Mouse (Mus musculus): Measurements from ENCODE around the gene Polr2a. TPM values are rescaled to one million over a fixed set of nuclear protein-coding genes. Genes with fewer than 3 reads are reported as not detected.

The Polr2a gene
- polyA plus RNA-seq, 1 experiment from 2014 or later: 16.4 TPM

DNA sequence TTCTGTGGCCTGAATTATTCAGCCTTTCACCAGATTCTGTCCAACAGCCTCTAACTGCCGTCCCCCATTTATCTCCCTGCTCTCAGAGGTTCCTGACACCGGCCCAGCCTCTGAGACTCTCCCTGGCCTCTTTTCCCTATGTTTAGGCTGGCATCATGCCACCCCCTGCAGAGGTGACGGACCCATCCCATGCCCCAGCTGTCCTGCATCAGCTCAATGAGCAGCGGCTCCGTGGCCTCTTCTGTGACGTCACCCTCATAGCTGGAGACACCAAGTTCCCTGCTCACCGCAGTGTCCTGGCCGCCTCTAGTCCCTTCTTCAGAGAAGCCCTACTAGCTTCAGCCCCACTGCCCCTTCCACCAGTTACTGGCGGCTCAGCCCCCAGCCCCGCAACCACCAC, 17.3 kb upstream of the Polr2a start:
- H3K4me3 ChIP-seq (replicated peaks; ENCODE audit: low read length): no peak overlapping the region
- ATAC-seq: no peak
- WGBS: 79% methylated on average over 10 of the region's 10 CpGs
- no peaks in the 10 kb centered on the region for H3K27me3 ChIP-seq (replicated peaks; ENCODE audit: control insufficient read depth, insufficient read depth, low read length)
- no peaks in the 10 kb centered on the region for H3K4me1 ChIP-seq (replicated peaks; ENCODE audit: control insufficient read depth, insufficient read depth, low read length)
- H3K9ac ChIP-seq (replicated peaks; ENCODE audit: low read depth, low read length): no peak overlapping the region
- H3K9me3 ChIP-seq (ENCODE audit: control insufficient read depth, low read length): no peaks in the 10 kb centered on the region
- no peak overlapping the region for H3K4me2 ChIP-seq (ENCODE audit: low read length)
- H3K36me3 ChIP-seq (ENCODE audit: control insufficient read depth, insufficient read depth): peaks cover 4% of the 10 kb centered on the region
- no peak overlapping the region for H3K27ac ChIP-seq (ENCODE audit: low read length)

DNA sequence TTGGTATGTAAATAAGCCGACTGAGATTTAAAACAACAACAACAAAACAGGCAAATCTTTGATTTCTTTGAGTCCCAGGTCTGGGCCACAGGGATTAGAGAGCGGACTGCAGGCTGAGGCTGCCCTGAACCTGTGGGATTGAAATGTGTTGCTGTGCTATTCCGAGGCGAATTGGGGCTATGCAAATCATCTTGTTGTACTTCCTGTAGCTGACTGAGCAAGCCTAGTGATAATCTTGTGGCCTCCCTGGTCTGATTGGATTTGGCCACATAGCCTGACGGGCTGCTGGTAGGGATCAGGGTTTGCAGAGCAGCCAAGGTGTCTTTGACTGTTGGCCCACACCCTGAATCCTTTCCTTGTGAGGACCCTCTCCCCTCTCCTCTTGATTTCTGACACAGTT, 16.5 kb upstream of the Polr2a start:
- Histone ChIP-seq H3K4me2 (ENCODE audit: low read length) (no peak overlapping the region), H3K4me1 (replicated peaks; ENCODE audit: control insufficient read depth, insufficient read depth, low read length) (no peaks in the 10 kb centered on the region), H3K9me3 (ENCODE audit: control insufficient read depth, low read length) (no peaks in the 10 kb centered on the region), H3K27ac (ENCODE audit: low read length) (no peak overlapping the region), H3K27me3 (replicated peaks; ENCODE audit: control insufficient read depth, insufficient read depth, low read length) (no peaks in the 10 kb centered on the region), H3K36me3 (ENCODE audit: control insufficient read depth, insufficient read depth) (peaks cover 4% of the 10 kb centered on the region), H3K9ac (replicated peaks; ENCODE audit: low read depth, low read length) (no peak overlapping the region), H3K4me3 (replicated peaks; ENCODE audit: low read length) (no peak overlapping the region)
- ATAC-seq: no peak
- WGBS: 60% methylated on average over 5 of the region's 5 CpGs

DNA sequence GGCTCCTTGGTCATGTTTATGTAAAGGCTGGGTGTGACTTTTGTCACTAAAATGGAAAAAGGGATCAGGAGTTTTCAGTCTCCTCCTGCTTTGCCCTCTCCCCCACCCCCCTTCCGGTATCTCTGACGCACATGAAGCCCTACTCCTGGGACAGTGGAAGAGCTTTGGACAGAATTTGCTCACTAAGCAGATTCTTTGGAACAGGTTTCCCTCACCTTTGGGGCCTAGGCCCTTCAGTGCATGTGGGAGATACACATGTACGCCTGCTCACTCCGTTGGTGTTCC, 9.1 kb upstream of the Polr2a start:
- Histone ChIP-seq H3K27ac (ENCODE audit: low read length) (no peak overlapping the region), H3K4me3 (replicated peaks; ENCODE audit: low read length) (no peak overlapping the region), H3K9ac (replicated peaks; ENCODE audit: low read depth, low read length) (no peak overlapping the region; the same call in 1 of the 2 replicates), H3K9me3 (ENCODE audit: control insufficient read depth, low read length) (no peaks in the 10 kb centered on the region), H3K27me3 (replicated peaks; ENCODE audit: control insufficient read depth, insufficient read depth, low read length) (no peaks in the 10 kb centered on the region), H3K4me1 (replicated peaks; ENCODE audit: control insufficient read depth, insufficient read depth, low read length) (peaks cover 23% of the 10 kb centered on the region), H3K36me3 (ENCODE audit: control insufficient read depth, insufficient read depth) (no peaks in the 10 kb centered on the region), H3K4me2 (ENCODE audit: low read length) (no peak overlapping the region)
- WGBS: 76% methylated on average over 4 of the region's 4 CpGs
- no peak for ATAC-seq

DNA sequence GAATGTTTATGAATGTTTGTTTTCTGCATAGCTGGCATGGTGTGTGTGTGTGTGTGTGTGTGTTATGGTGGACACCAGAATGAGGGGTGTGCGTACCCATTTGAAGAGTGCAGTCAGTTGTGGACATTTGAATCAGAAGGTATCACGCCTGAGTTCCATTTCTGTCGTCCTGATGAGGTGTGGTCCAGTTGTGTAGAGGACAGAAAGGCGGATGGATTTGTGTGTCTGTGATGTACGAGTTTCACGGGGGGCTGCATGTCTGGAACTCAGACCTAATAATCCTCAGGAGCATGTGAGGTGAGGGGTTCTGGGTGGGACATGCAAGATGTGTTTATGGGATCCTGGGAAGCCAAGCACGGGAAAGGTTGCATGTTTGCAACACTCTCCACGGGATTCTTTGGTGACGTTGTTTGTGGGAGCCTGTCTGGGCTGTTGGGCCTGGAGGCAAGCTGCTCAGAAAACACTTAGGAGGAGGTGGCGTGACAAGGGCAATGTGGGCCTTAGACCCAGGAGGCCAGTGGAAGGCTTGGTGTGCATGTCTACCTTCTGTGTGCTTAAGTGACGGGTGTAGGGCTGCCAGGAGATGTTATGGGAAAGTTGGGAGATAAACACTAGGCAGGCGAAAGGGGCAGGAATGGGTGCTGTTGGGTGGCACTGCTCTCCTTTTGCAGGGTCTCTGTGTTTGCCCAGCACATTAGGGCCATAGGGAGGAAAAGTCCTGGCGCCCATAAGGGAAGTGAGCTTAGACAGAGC, 8.6 kb upstream of the Polr2a start:
- H3K4me2 ChIP-seq (ENCODE audit: low read length): peak overlapping the region; percentile 70
- peaks cover 23% of the 10 kb centered on the region for H3K4me1 ChIP-seq (replicated peaks; ENCODE audit: control insufficient read depth, insufficient read depth, low read length)
- H3K27ac ChIP-seq (ENCODE audit: low read length): no peak overlapping the region
- H3K27me3 ChIP-seq (replicated peaks; ENCODE audit: control insufficient read depth, insufficient read depth, low read length): no peaks in the 10 kb centered on the region
- H3K36me3 ChIP-seq (ENCODE audit: control insufficient read depth, insufficient read depth): no peaks in the 10 kb centered on the region
- no peaks in the 10 kb centered on the region for H3K9me3 ChIP-seq (ENCODE audit: control insufficient read depth, low read length)
- ATAC-seq: no peak
- peak overlapping the region; percentile 87 for H3K4me3 ChIP-seq (replicated peaks; ENCODE audit: low read length)
- peak overlapping the region; percentile 0; the same call in 1 of the 2 replicates for H3K9ac ChIP-seq (replicated peaks; ENCODE audit: low read depth, low read length)
- WGBS: 69% methylated on average over 13 of the region's 13 CpGs

DNA sequence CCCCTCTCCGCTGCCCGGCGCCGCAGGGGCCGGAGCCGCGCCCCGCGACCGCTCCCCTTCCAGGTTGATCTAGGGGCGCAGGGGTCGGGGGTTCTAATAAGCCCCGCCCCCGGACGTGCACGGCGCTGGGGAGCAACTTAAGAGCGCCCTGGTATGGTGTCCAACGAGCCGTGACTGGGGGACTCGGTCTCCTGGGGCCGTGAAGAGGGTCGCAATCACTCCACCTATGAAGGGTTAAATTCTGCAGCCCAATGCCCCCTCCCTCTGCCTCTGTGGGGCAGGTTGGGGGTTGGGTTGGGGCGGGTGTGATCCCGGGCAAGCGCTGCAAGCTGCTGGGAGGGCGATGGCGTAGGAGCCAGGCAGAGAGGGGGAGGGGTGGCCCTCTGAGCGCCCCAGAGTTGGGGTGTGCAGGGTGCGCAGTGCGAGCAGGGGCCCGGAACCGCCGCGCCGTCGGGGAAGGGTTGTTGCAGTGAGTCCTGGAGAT, 7.7 kb upstream of the Polr2a start:
- peak; percentile 82 for ATAC-seq
- no peaks in the 10 kb centered on the region for H3K36me3 ChIP-seq (ENCODE audit: control insufficient read depth, insufficient read depth)
- no peaks in the 10 kb centered on the region for H3K9me3 ChIP-seq (ENCODE audit: control insufficient read depth, low read length)
- peak overlapping the region; percentile 70 for H3K27ac ChIP-seq (ENCODE audit: low read length)
- H3K27me3 ChIP-seq (replicated peaks; ENCODE audit: control insufficient read depth, insufficient read depth, low read length): no peaks in the 10 kb centered on the region
- peak overlapping the region; percentile 87 for H3K4me3 ChIP-seq (replicated peaks; ENCODE audit: low read length)
- WGBS: under 1% methylated on average over 34 of the region's 37 CpGs
- H3K4me2 ChIP-seq (ENCODE audit: low read length): peak overlapping the region; percentile 70
- peak overlapping the region; percentile 95 for H3K9ac ChIP-seq (replicated peaks; ENCODE audit: low read depth, low read length)
- H3K4me1 ChIP-seq (replicated peaks; ENCODE audit: control insufficient read depth, insufficient read depth, low read length): peaks cover 23% of the 10 kb centered on the region

DNA sequence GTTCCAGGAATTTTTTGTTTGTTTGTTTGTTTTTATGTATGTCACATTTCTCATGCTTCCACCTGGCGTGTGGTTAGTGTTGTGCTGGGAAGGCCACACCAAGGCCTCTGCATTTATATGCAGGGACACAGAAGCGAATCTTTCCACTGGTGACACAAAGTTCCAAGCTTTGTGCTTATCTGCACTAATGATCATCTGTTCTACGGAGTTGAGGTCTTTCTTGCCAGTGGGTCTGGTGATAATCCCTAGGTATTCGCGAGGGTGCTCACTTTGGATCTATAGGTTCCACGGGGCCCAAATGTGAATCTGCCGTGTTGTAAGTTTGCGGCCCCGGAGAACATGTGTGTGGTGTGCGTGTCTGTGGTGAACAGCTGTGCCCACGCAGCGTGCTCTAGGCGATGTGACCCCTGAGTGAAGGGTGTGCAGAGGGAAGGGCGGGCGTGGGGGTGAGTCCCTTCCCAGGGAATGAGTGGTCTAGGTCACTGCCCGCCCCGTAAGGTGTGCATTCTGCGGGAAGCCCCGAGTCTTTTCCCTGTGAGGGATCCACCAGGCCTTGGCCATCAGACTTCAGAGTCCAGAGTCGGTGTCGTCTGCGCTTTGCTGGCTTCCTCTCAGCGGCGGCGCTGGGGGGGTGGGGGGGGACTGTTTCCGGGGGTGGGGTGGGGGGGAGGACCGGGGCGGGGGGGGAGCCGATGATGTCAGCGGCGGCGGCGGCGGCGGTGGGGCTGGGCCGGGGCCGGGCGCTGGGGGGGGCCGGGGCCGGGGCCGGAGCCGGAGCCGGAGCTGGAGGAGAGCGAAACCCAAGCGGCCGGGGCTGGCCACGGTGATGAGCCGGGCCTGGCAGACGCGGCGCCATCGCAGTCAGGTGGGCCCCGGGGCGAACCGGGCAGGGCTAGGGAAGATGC, 7.0 kb upstream of the Polr2a start, which contains the start of gene Zbtb4:
Gene Zbtb4, plus strand, starts transcription at position 692 of the 905 bp plus-strand sequence.
- Histone ChIP-seq H3K4me2 (ENCODE audit: low read length) (peak within 1 kb of the TSS; percentile 70), H3K9ac (replicated peaks; ENCODE audit: low read depth, low read length) (peak within 1 kb of the TSS; percentile 95), H3K27me3 (replicated peaks; ENCODE audit: control insufficient read depth, insufficient read depth, low read length) (no peaks in the 10 kb centered on the region), H3K9me3 (ENCODE audit: control insufficient read depth, low read length) (no peaks in the 10 kb centered on the region), H3K4me1 (replicated peaks; ENCODE audit: control insufficient read depth, insufficient read depth, low read length) (peaks cover 25% of the 10 kb centered on the region), H3K4me3 (replicated peaks; ENCODE audit: low read length) (peak within 1 kb of the TSS; percentile 87), H3K36me3 (ENCODE audit: control insufficient read depth, insufficient read depth) (no peaks in the 10 kb centered on the region), H3K27ac (ENCODE audit: low read length) (peak within 1 kb of the TSS; percentile 70)
- peak; percentile 59 for ATAC-seq
- WGBS: 21% methylated on average over 35 of the region's 55 CpGs

DNA sequence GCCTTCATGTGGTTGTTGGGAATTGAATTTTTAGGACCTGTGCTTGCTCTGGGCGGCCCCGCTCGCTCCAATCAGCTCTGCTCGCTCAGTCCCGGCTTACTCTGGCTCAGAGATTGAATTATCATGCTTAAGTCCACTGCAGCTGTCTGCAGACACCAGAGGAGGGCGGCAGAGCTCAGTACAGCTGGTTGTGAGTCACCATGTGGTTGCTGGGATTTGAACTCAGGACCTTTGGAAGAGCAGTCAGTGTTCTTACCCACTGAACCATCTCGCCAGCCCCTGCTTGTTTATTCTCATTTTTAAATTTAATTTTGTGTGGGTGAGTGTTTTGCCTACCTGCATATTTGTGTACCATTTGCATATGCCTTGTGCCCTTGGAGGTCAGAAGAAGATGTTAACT, 5.1 kb upstream of the Polr2a start:
- 68% methylated on average over 7 of the region's 7 CpGs for WGBS
- Histone ChIP-seq H3K4me1 (replicated peaks; ENCODE audit: control insufficient read depth, insufficient read depth, low read length) (peaks cover 36% of the 10 kb centered on the region), H3K4me3 (replicated peaks; ENCODE audit: low read length) (no peak overlapping the region), H3K27me3 (replicated peaks; ENCODE audit: control insufficient read depth, insufficient read depth, low read length) (no peaks in the 10 kb centered on the region), H3K4me2 (ENCODE audit: low read length) (no peak overlapping the region), H3K9ac (replicated peaks; ENCODE audit: low read depth, low read length) (no peak overlapping the region), H3K9me3 (ENCODE audit: control insufficient read depth, low read length) (no peaks in the 10 kb centered on the region), H3K27ac (ENCODE audit: low read length) (no peak overlapping the region), H3K36me3 (ENCODE audit: control insufficient read depth, insufficient read depth) (no peaks in the 10 kb centered on the region)
- no peak for ATAC-seq

DNA sequence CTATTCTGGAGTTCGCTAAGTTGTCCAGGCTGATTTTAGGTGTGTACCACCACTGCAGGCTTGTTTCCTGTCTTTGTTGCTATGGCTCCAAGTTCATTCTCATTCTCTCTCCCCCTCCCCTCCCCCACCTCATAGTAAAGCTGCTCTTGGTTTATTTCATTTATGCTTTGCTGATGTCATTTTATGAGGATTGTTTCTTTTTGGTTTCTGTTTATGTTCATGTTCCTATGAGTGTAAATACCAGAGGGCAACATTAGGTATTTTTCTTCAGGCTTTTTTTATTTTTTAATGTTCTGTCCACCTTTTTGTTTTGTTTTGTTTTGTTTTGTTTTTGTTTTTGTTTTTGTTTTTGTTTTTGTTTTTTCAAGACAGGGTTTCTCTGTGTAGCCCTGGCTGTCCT, 3.4 kb upstream of the Polr2a start, which contains the start of gene Slc35g3:
Gene Slc35g3, minus strand, starts transcription at position 101 of the 400 bp plus-strand sequence.
- H3K27me3 ChIP-seq (replicated peaks; ENCODE audit: control insufficient read depth, insufficient read depth, low read length): no peaks in the 10 kb centered on the region
- H3K4me1 ChIP-seq (replicated peaks; ENCODE audit: control insufficient read depth, insufficient read depth, low read length): peaks cover 32% of the 10 kb centered on the region
- H3K9ac ChIP-seq (replicated peaks; ENCODE audit: low read depth, low read length): no peak within 1 kb of the TSS
- no peak within 1 kb of the TSS for H3K4me3 ChIP-seq (replicated peaks; ENCODE audit: low read length)
- no peak within 1 kb of the TSS for H3K27ac ChIP-seq (ENCODE audit: low read length)
- no peak within 1 kb of the TSS for H3K4me2 ChIP-seq (ENCODE audit: low read length)
- H3K9me3 ChIP-seq (ENCODE audit: control insufficient read depth, low read length): no peaks in the 10 kb centered on the region
- H3K36me3 ChIP-seq (ENCODE audit: control insufficient read depth, insufficient read depth): no peaks in the 10 kb centered on the region
- no peak for ATAC-seq
- WGBS: 79% methylated on average over 1 of the region's 1 CpGs

DNA sequence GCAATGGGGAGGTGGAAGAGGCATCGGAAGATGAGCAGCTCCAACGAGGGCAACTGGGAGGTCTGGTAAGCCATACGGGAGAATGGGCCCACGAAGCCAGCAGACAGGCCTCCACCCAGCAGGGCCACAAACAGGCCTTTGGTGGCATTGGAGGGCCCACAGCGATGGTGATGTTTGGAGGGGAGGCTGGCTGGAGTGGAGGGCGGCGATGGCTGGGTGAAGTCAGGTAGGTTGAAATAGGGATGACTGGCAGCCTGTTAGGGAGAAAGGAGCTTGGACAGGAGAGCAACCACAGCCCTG, 2.4 kb upstream of the Polr2a start:
- Histone ChIP-seq H3K4me1 (replicated peaks; ENCODE audit: control insufficient read depth, insufficient read depth, low read length) (peaks cover 32% of the 10 kb centered on the region), H3K9ac (replicated peaks; ENCODE audit: low read depth, low read length) (no peak overlapping the region), H3K27ac (ENCODE audit: low read length) (no peak overlapping the region; the same call in 1 of the 2 replicates), H3K4me2 (ENCODE audit: low read length) (no peak overlapping the region), H3K27me3 (replicated peaks; ENCODE audit: control insufficient read depth, insufficient read depth, low read length) (no peaks in the 10 kb centered on the region), H3K36me3 (ENCODE audit: control insufficient read depth, insufficient read depth) (no peaks in the 10 kb centered on the region), H3K4me3 (replicated peaks; ENCODE audit: low read length) (no peak overlapping the region), H3K9me3 (ENCODE audit: control insufficient read depth, low read length) (no peaks in the 10 kb centered on the region)
- 89% methylated on average over 7 of the region's 7 CpGs for WGBS
- ATAC-seq: no peak
